Mouse (Mus musculus) heart, postnatal 0 days (tissue): ENCODE measurements around the gene Phactr2.

Source experiments
- CTCF ChIP-seq: IDR thresholded peaks from 2 replicates; pipeline ENCODE4 v1.5.1; 2016; ENCODE audit warnings: antibody characterized with exemption, control low read depth, low read depth
- EP300 ChIP-seq: IDR thresholded peaks from 2 replicates; pipeline ENCODE4 v1.6.1; 2016; ENCODE audit warnings: antibody characterized with exemption, low read depth

DNA sequence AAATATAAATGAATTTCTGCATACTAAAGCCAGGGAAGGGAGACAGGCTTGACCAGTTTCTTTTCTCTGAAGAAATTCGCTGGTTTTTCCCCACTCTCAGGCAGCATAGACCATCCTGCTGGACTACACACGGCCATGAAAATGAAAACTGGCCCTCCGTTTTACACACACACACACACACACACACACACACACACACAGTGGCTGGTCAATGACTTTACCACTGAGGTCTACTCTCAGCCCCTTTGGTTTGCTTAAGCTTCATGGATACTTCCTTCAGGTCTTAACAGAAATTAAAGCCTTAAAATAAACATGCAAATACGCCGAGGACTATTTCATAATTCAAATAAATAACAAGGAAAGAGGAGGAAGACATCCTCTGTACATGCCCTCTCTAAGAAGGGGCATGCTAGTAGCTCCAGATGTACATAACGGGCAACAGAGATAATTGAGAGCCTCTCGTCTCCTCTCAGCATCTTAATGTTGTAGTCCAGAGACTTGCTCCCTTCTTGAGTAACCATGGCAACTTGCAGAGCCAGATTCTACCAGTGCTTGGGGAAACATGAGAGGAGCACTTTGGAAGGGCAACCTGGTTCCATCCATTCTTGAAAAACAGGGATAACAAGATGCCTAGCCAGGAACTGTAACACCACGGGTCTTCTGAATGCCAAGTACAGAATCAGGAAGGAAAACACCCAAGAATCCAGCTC, 184.8 kb downstream of the Phactr2 start:
- TF ChIP-seq CTCF (no peak), EP300 (no peak)
